Mouse (Mus musculus) midbrain, embryonic 11.5 days (tissue): ENCODE data around the gene Itgb7. TPM values are rescaled to one million over a fixed set of nuclear protein-coding genes. Genes with fewer than 3 reads are reported as not detected.
A peak's percentile ranks its signal among the peaks of the same experiment; 100 is the strongest.
"Not testable (repeated sequence)": the region's sequence is repeated elsewhere in the genome, so short reads cannot be mapped to it uniquely, and the experiment has no call there.

Experiments used
- ATAC-seq: fragments of 200-750 bp; cut with Nextera tagmentation; 2 replicates; pipeline ENCODE4 v1.8.0; 2017; ENCODE audit warnings: moderate TSS enrichment, moderate library complexity; ENCODE audit not compliant: low FRiP score
- DNase-seq: peaks from one replicate; pipeline ENCODE4 v3.0.0; 2015; ENCODE audit warnings: low spot score; ENCODE audit errors: missing footprints
- H3K27ac ChIP-seq: fragments of 300-500 bp; sonication (generic); 2 replicates; pipeline ENCODE4 v1.5.1; 2014; ENCODE audit warnings: low read depth, low read length
- H3K27me3 ChIP-seq: fragments of 300-500 bp; sonication (generic); 2 replicates; pipeline ENCODE4 v1.6.1; 2014; ENCODE audit warnings: mild to moderate bottlenecking, low read length, moderate library complexity, mixed read lengths; ENCODE audit not compliant: control insufficient read depth, insufficient read depth
- H3K36me3 ChIP-seq: fragments of 300-500 bp; sonication (generic); 2 replicates; pipeline ENCODE4 v1.6.1; 2014; ENCODE audit warnings: mild to moderate bottlenecking, low read length, moderate library complexity, mixed read lengths; ENCODE audit not compliant: control insufficient read depth, insufficient read depth
- H3K4me1 ChIP-seq: fragments of 300-500 bp; sonication (generic); 2 replicates; pipeline ENCODE4 v1.6.1; 2014; ENCODE audit warnings: low read length; ENCODE audit not compliant: control insufficient read depth, insufficient read depth
- H3K4me2 ChIP-seq: fragments of 300-500 bp; sonication (generic); 2 replicates; pipeline ENCODE4 v1.6.1; 2014; ENCODE audit warnings: mild to moderate bottlenecking, moderate library complexity
- H3K4me3 ChIP-seq: fragments of 300-500 bp; sonication (generic); 2 replicates; pipeline ENCODE4 v1.5.1; 2014; ENCODE audit warnings: low read depth, low read length
- H3K9ac ChIP-seq: fragments of 300-500 bp; sonication (generic); 2 replicates; pipeline ENCODE4 v1.6.1; 2014; ENCODE audit warnings: low read length
- H3K9me3 ChIP-seq: fragments of 300-500 bp; sonication (generic); 2 replicates; pipeline ENCODE4 v1.6.1; 2016; ENCODE audit warnings: low read length; ENCODE audit not compliant: control insufficient read depth
- WGBS: fragments of 180-500 bp; shearing (Covaris S2); extraction: QIAGEN DNeasy Blood & Tissue Kit; methylation state at CpG from one replicate; pipeline ENCODE4 v1.1.7; 2014; 5-methylcytosine and 5-hydroxymethylcytosine counted together
- polyA plus RNA-seq: library from polyadenylated mRNA; unstranded; fragments of >200 nt; fragmentation: Nextera tagmentation; extraction: Ambion mirVana; gene quantifications from 2 replicates; pipeline ENCODE4 v1.2.1, GENCODE M21; 2014

Itgb7 gene
- polyA plus RNA-seq, 1 experiment from 2014 or later, result 0.15 TPM

DNA sequence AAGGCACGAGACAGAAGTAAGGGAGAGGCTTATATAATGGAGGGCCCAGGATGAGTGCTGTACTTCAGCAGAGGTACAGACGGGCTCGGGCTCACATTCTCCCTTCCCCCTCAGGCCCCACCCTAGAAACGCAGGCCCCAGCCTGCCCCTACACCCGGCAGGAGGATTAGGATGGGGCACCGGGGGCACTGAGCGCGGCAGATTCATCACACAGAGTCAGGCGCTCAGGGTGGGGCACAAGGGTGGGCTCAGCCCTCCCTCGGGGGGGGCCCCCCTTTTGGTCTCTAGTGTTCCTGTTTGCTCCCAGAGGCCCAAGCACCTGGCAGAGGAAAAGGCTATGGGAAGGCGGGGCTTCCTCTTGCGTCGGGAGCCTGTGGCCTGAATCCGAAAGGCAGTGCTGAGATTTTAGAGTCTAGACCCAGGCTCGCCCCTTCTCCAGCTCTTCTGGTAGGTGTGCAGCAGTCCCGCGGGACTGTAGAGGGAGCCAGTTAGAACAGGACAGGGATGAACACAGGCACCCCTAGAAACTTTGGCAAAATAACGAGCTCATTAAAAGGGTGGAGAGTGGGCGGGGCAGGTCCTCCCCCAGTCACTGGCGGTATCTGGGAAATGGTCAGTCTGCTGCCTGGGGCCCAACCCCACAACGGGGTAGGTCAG lies 3.8 kb upstream of the Itgb7 start:
- ATAC-seq (peak; percentile 49), DNase-seq (no peak)
- peak overlapping the region; percentile 58 for H3K9ac ChIP-seq
- peak overlapping the region; percentile 33 for H3K4me2 ChIP-seq
- no peaks in the 10 kb centered on the region for H3K36me3 ChIP-seq
- no peak overlapping the region for H3K27ac ChIP-seq
- no peak overlapping the region for H3K4me3 ChIP-seq
- WGBS, result 22% methylated on average over 21 of the region's 21 CpGs
- peaks cover 13% of the 10 kb centered on the region for H3K4me1 ChIP-seq
- H3K27me3 ChIP-seq, result no peaks in the 10 kb centered on the region
- no peaks in the 10 kb centered on the region for H3K9me3 ChIP-seq

DNA sequence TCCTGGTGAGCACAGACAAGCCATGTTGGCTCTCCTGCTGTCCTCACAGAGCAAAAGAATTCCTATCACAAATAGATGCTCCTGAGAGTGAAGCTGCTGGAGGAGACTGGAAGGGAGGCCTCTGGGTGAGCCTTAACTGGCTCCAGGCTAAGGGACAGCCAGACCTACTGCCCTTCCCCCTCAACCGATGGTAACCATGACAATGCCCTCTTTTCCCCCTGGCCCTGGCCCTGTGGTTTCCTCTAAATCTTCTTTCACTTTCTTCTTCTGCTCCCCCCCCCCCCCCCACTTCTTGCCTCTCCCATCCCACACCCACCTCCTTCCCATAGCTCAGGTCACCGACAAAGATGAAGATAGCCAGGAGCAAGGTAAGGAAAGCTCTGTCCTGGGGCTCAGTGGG lies 2.2 kb upstream of the Itgb7 start:
- no peak overlapping the region for H3K27ac ChIP-seq
- peaks cover 13% of the 10 kb centered on the region for H3K4me1 ChIP-seq
- no peak overlapping the region for H3K4me2 ChIP-seq
- ATAC-seq, result no peak
- H3K9me3 ChIP-seq, result no peaks in the 10 kb centered on the region
- H3K36me3 ChIP-seq, result no peaks in the 10 kb centered on the region
- no peak for DNase-seq
- H3K4me3 ChIP-seq, result no peak overlapping the region
- no peaks in the 10 kb centered on the region for H3K27me3 ChIP-seq
- WGBS, result 11% methylated on average over 2 of the region's 2 CpGs
- H3K9ac ChIP-seq, result no peak overlapping the region

DNA sequence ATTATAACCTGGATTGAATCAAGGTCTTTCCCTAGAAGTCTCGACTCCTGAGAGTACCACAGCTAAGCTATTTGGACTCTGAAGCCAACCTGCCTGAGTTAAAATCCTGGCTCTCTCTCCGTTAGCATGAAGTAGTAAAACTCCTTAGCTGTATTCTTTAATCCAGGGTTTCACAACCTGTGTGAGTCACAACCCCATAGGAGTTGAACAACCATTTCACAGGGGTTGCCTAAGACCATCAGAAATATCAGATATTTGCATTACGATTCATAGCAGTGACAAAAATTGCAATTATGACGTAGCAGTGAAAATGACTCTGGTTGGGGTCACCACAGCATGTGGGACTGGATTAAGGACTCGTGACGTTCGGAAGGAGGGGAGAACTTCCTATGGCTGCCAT lies 1.0 kb upstream of the Itgb7 start:
- no peak for ATAC-seq
- H3K27ac ChIP-seq, result no peak overlapping the region
- no peaks in the 10 kb centered on the region for H3K9me3 ChIP-seq
- H3K36me3 ChIP-seq, result no peaks in the 10 kb centered on the region
- no peak for DNase-seq
- H3K9ac ChIP-seq, result no peak overlapping the region
- no peak overlapping the region for H3K4me2 ChIP-seq
- no peak overlapping the region for H3K4me3 ChIP-seq
- H3K4me1 ChIP-seq, result peaks cover 13% of the 10 kb centered on the region
- H3K27me3 ChIP-seq, result no peaks in the 10 kb centered on the region
- 90% methylated on average over 7 of the region's 7 CpGs for WGBS

DNA sequence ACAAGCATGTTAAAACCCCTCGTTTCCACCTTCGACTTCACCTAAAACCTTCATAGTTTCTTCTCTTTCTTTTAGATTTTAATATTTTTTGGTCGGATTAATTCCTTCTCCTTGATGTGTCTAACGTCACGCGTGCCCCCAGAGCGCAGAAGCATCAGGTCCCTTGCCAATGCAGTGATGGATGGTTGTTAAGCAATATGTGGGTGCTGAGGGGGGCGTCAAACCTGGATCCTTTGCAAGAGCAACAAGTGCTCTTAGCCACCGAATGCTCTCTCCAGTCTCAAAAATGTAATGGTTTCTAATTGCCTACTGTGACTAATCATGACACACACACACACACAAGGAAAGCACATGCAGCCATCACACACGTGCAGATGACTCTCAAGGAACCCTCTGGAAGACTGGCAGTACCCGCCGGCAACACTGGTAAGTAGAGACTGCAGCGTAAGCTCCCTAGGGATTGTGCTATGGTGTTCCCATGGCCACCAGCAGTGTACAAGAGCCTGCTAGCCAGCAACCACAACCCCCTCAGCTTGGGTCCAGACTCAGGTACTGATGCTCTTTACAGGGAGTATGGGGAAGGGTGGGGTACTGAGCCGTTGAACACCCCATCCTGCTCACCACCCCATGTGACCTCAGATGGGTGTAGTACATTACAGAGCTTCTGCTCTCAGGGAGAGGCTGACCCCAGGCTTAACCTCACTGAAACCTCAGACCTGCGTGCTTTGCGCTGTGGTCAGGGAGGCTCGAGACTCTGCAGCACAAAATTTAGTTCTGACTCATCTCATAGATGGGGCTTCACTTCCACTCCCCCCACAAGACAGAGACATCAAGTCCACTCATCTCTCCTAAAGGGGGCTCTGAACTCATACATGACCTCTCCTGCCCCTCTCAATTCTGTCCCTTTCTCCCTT lies 1.1 kb downstream of the Itgb7 start:
- peaks cover 10% of the 10 kb centered on the region for H3K4me1 ChIP-seq
- H3K36me3 ChIP-seq, result no peaks in the 10 kb centered on the region
- no peaks in the 10 kb centered on the region for H3K27me3 ChIP-seq
- no peak overlapping the region for H3K27ac ChIP-seq
- no peak overlapping the region for H3K9ac ChIP-seq
- no peak for ATAC-seq
- H3K9me3 ChIP-seq, result no peaks in the 10 kb centered on the region
- no peak for DNase-seq
- WGBS, result 88% methylated on average over 17 of the region's 17 CpGs
- H3K4me3 ChIP-seq, result no peak overlapping the region
- H3K4me2 ChIP-seq, result no peak overlapping the region

GRCm38 (mm10) chr15:102225619-102226018 lies 6.1 kb downstream of the Itgb7 start:
- not testable (repeated sequence) for H3K27ac ChIP-seq, H3K4me2 ChIP-seq, H3K4me1 ChIP-seq, H3K4me3 ChIP-seq, H3K9me3 ChIP-seq, H3K36me3 ChIP-seq, H3K9ac ChIP-seq, ATAC-seq
- peaks cover 18% of the 10 kb centered on the region for H3K27me3 ChIP-seq
- peak; percentile 68 for DNase-seq
- WGBS, result 72% methylated on average over 6 of the region's 6 CpGs

DNA sequence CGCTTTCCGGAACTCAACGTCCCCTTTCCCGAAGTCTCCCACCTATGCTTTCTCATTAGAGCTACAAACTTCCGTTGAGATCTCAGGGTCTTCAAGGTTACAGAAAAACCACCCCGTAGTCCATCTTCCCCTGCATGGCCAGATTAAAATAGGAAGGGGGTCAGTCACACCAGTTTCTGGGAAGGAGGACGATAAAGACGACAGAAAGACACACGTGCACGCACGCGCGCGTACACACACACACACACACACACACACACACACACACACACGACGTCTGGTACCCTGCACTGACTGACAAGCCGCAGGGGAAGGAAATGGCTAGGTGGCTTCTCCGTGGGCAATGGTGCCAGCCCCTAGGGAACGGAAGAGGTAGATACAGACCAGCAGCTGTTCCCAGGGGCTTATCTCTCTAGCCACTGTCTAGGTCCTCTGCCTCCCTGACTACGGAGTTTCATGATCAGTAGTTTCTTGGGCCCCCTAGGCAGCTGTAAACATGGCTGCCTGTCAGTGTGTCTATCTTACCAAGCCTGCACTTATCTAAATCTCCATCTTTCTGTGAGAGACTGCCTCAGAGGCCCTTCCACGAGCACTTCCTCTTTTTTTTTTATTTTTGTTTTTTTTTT lies 6.6 kb downstream of the Itgb7 start:
- no peak for ATAC-seq
- H3K9ac ChIP-seq, result peak overlapping the region; percentile 2
- H3K4me2 ChIP-seq, result peak overlapping the region; percentile 68
- no peaks in the 10 kb centered on the region for H3K9me3 ChIP-seq
- H3K4me1 ChIP-seq, result no peaks in the 10 kb centered on the region; the same call in 1 of the 2 replicates
- H3K27ac ChIP-seq, result no peak overlapping the region
- peaks cover 18% of the 10 kb centered on the region for H3K27me3 ChIP-seq
- H3K4me3 ChIP-seq, result peak overlapping the region; percentile 32
- no peaks in the 10 kb centered on the region for H3K36me3 ChIP-seq
- peak; percentile 94 for DNase-seq
- WGBS, result 20% methylated on average over 21 of the region's 21 CpGs

DNA sequence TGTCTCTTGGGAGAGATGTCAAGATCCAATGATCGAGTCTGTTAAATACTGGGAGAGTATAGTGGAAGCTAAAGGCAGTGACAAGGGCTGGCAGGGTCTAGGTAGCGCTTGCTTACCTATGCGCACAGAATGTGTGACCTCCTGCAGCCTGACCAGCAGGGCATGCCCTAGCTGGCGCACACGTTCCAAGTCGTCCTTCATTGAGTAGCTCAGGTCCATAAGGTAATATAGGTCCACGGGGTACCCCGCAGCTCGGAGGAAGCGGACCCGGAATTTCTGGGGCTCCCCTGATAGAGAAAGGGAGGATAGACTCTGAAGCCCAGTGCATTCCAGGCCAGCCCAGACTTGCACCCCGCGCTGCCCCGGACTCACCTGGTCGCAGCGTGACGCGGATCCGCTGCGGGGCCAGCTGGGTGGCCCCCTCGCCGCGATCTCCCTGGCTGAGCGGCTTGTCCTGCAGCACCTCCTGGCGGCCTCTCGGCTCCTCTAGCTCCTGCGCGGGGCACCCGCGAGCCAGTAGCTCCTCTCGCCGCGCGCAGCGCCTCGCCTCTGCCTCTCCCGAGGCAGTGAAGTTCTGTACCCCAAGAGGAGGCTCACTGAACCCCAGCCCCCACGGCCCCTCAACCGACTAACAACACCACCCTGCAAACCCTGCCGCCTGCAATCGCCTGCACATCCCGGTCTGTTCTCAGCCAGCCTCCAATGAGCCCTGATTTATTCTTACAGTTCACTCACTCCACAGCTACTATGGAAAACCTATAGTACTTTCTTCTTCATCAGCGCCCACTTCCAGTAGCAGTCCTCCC lies 7.4 kb downstream of the Itgb7 start:
- peak; percentile 96 for DNase-seq
- Histone ChIP-seq H3K9ac (peak overlapping the region; percentile 2), H3K4me1 (no peaks in the 10 kb centered on the region; the same call in 1 of the 2 replicates), H3K4me3 (peak overlapping the region; percentile 32), H3K36me3 (no peaks in the 10 kb centered on the region), H3K9me3 (no peaks in the 10 kb centered on the region), H3K27me3 (peaks cover 18% of the 10 kb centered on the region), H3K27ac (no peak overlapping the region), H3K4me2 (peak overlapping the region; percentile 68)
- 4% methylated on average over 43 of the region's 43 CpGs for WGBS
- ATAC-seq, result peak; percentile 78

DNA sequence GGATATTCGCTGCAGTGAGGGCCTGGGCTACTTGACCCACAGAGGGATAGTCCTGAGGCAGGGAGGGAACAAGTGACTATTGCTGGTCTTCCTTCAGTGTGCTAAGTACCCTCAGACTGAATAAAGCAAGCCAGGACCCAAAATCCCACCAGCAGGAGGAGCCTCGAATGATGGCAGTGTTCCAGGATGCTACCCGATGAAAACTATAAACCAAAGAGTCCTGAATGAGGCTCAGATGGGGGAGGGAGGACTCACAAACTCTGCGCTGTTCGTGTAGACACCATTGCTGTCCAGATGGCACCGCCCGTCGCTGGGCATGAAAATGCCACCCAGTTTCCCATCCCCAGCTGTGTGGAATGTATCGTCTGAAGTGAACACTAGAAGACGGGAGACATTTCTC lies 9.4 kb downstream of the Itgb7 start:
- no peak overlapping the region for H3K4me2 ChIP-seq
- no peak overlapping the region for H3K4me3 ChIP-seq
- peaks cover 18% of the 10 kb centered on the region for H3K27me3 ChIP-seq
- H3K9me3 ChIP-seq, result no peaks in the 10 kb centered on the region
- no peaks in the 10 kb centered on the region for H3K36me3 ChIP-seq
- H3K27ac ChIP-seq, result no peak overlapping the region
- no peak for ATAC-seq
- no peaks in the 10 kb centered on the region; the same call in 1 of the 2 replicates for H3K4me1 ChIP-seq
- H3K9ac ChIP-seq, result no peak overlapping the region
- peak; percentile 80 for DNase-seq
- 72% methylated on average over 10 of the region's 10 CpGs for WGBS
